Mouse (Mus musculus): ENCODE data around the gene Vmn1r189. TPM values are rescaled to one million over a fixed set of nuclear protein-coding genes. Genes with fewer than 3 reads are reported as not detected.
"Not testable (repeated sequence)": the region's sequence is repeated elsewhere in the genome, so short reads cannot be mapped to it uniquely, and the experiment has no call there.

Vmn1r189 gene
- polyA plus RNA-seq (2012; rRNA removed), result not detected in 2 replicates

DNA sequence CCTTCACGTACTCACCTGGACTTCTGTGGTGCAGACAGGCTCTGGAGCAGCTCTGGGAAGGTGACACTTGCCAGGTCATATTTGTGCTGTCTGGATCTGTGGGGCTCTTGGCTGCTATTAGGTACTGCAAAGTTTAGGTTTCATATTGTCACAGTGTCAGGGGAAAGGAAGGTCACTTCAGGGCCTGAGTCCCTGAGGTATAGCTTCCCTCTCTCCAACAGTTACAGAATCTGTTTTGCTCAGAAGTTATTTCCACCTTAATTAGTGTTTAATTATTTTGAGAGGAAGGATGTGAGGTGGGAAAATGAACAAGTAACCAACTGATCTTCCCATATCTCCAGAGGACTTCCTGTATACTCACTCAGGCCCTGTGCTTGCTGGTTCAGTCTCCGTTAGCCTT, at the start of gene Vmn1r189:
TSS of gene Vmn1r189 (minus strand) at position 101 of the 400 bp plus-strand sequence.
- 81% methylated on average over 2 of the region's 2 CpGs for WGBS
- not testable (repeated sequence) for H3K27me3 ChIP-seq (replicated peaks; ENCODE audit: control insufficient read depth, insufficient read depth, low read length); H3K4me1 ChIP-seq (ENCODE audit: control insufficient read depth, insufficient read depth, low read length); H3K36me3 ChIP-seq (ENCODE audit: control insufficient read depth, insufficient read depth, low read length); DNase-seq; H3K4me3 ChIP-seq (ENCODE audit: insufficient read depth, low read depth, low read length); H3K27ac ChIP-seq (ENCODE audit: insufficient read depth, low read depth, low read length)

DNA sequence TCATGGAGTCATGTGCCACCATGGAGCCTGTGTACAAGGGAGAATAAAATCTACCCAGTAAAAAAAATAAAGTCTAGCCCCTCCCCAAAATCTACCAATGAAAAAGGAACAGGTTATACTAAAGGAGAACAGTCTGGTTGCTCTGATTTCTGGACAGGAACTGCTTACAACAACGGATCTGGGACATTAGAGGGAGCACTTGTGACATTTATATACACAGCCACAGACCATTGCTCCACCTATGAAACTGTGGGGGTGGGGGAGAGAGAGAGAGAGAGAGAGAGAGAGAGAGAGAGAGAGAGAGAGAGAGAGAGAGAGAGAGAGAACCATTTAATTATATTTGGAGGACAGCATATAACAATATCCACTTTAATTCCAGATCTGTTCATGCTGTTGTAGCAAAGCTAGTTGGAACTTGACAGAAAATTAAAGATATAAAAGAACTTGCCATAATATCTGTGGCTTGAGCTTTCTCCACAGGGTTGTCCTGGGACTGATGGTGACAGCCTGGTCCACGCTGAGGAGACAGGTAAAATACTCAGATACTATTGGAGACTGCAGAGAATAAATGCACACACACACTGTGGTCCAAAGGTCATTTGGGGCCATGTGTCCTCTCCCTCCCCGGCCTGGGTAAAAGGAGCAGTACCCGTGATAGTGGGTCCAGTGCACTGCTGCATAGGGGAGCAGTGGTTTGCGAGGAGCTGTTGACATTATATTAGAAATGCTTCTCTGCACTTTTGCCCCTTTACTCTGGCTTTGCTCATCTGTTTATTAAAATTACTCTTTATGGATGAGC, 31.1 kb upstream of the Vmn1r189 start:
- not testable (repeated sequence) for H3K27me3 ChIP-seq (replicated peaks; ENCODE audit: control insufficient read depth, insufficient read depth, low read length); H3K4me1 ChIP-seq (ENCODE audit: control insufficient read depth, insufficient read depth, low read length); DNase-seq; H3K27ac ChIP-seq (ENCODE audit: insufficient read depth, low read depth, low read length); H3K4me3 ChIP-seq (ENCODE audit: insufficient read depth, low read depth, low read length); H3K36me3 ChIP-seq (ENCODE audit: control insufficient read depth, insufficient read depth, low read length)
- WGBS, result 57% methylated on average over 5 of the region's 5 CpGs

DNA sequence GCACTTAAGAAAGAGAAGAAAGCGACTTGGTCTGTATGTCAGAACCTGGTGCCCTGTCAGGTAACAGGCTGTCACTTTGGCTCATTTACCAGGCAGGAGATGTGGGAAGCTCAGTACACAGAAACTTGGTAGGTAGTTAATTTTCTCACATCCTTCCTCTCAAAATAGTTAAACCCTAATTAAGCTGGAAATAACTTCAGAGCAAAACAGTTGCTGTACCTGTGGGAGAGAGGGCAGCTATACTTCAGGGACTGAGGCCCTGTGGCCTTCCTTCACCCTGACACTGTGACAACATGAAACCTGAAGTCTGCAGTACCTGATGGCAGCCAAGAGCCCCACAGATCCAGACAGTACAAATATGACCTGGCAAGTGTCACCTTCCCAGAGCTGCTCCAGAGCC, 21.5 kb downstream of the Vmn1r189 start, which contains the start of gene Vmn1r188:
TSS of gene Vmn1r188 (plus strand) at position 301 of the 400 bp plus-strand sequence.
- not testable (repeated sequence) for H3K4me1 ChIP-seq (ENCODE audit: control insufficient read depth, insufficient read depth, low read length); DNase-seq; H3K36me3 ChIP-seq (ENCODE audit: control insufficient read depth, insufficient read depth, low read length); H3K4me3 ChIP-seq (ENCODE audit: insufficient read depth, low read depth, low read length); H3K27me3 ChIP-seq (replicated peaks; ENCODE audit: control insufficient read depth, insufficient read depth, low read length); H3K27ac ChIP-seq (ENCODE audit: insufficient read depth, low read depth, low read length)
- WGBS, result 77% methylated on average over 1 of the region's 1 CpGs

DNA sequence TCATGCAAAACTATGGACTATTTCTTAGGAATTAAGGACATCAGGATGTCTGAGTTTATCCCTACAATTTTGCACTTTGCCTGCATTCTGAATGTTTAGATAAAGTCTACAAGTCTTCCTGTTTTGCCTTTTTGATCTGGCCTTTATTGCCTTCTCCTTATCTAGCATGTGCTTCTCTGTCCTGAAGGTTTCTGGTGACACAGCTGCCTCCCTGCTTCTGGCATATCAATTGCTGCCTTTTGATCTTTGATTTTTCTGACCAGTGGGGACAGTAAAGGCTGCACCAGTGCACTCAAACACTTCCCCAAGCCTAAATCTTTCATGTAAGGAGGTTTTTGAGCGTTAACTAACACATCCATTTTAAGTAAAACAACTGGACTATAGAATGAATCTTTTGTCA, 42.2 kb downstream of the Vmn1r189 start:
- TF ChIP-seq CTCF (conservative IDR thresholded peaks at IDR 0.05; ENCODE audit: insufficient read depth, insufficient read length, low read depth, low read length) (no peak), POLR2A (IDR thresholded peaks at IDR 0.05; ENCODE audit: low read depth, low read length) (no peak)
- Histone ChIP-seq H3K4me3 (ENCODE audit: insufficient read depth, low read depth, low read length) (no peak overlapping the region), H3K27ac (ENCODE audit: insufficient read depth, low read depth, low read length) (no peak overlapping the region), H3K27me3 (replicated peaks; ENCODE audit: control insufficient read depth, insufficient read depth, low read length) (peaks cover 1% of the 10 kb centered on the region; the same call in 1 of the 2 replicates), H3K36me3 (ENCODE audit: control insufficient read depth, insufficient read depth, low read length) (no peaks in the 10 kb centered on the region), H3K4me1 (ENCODE audit: control insufficient read depth, insufficient read depth, low read length) (no peaks in the 10 kb centered on the region)
- WGBS, result 48% methylated on average over 1 of the region's 1 CpGs
- DNase-seq, result no peak

DNA sequence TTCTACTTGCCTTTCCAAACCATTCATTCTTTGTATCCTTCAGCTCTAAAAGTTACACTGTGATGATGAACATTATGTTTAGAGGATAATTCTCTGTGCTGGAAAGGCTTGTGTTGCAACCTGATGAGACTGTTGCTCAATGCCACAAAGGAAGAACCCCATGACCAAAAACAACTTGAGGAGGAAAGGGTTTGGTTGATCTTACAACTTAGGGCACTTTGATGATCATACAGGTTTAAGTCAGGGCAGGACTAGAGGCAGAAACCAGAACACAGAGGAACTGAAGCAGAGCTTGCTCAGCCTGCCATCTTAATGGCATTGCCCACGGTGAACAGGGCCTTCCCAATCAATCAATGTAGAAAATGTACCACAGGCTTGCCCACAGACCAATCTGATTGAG, 44.2 kb downstream of the Vmn1r189 start:
- Histone ChIP-seq H3K4me1 (ENCODE audit: control insufficient read depth, insufficient read depth, low read length) (no peaks in the 10 kb centered on the region), H3K36me3 (ENCODE audit: control insufficient read depth, insufficient read depth, low read length) (no peaks in the 10 kb centered on the region), H3K27ac (ENCODE audit: insufficient read depth, low read depth, low read length) (no peak overlapping the region), H3K27me3 (replicated peaks; ENCODE audit: control insufficient read depth, insufficient read depth, low read length) (no peaks in the 10 kb centered on the region), H3K4me3 (ENCODE audit: insufficient read depth, low read depth, low read length) (no peak overlapping the region)
- WGBS, result 50% methylated on average over 1 of the region's 1 CpGs
- no peak for TF ChIP-seq POLR2A (IDR thresholded peaks at IDR 0.05; ENCODE audit: low read depth, low read length)
- TF ChIP-seq CTCF (conservative IDR thresholded peaks at IDR 0.05; ENCODE audit: insufficient read depth, insufficient read length, low read depth, low read length), result no peak
- no peak for DNase-seq

DNA sequence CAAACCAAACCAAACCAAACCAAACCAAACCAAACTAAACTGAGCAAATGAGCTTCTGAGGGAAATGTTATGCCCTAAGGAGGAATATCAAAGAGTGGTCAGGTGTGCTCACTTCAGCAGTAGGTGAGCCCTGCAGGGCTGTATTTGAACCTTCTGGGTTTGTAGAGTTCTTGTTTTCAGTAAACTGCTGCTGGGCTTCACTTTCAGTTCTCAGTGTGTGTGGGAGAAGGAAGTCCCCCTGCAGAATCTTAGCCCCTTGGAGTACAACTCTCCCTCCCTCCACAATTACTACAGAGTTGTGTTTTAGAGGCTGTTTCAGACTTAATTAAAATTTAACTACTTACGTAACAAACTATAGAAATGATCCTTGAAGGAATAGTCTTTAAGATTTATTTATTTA, 51.9 kb downstream of the Vmn1r189 start:
- Histone ChIP-seq H3K27me3 (replicated peaks; ENCODE audit: control insufficient read depth, insufficient read depth, low read length) (no peaks in the 10 kb centered on the region; the same call in 1 of the 2 replicates), H3K27ac (ENCODE audit: insufficient read depth, low read depth, low read length) (no peak overlapping the region), H3K36me3 (ENCODE audit: control insufficient read depth, insufficient read depth, low read length) (no peaks in the 10 kb centered on the region), H3K4me3 (ENCODE audit: insufficient read depth, low read depth, low read length) (no peak overlapping the region), H3K4me1 (ENCODE audit: control insufficient read depth, insufficient read depth, low read length) (no peaks in the 10 kb centered on the region)
- TF ChIP-seq CTCF (conservative IDR thresholded peaks at IDR 0.05; ENCODE audit: insufficient read depth, insufficient read length, low read depth, low read length) (no peak), POLR2A (IDR thresholded peaks at IDR 0.05; ENCODE audit: low read depth, low read length) (no peak)
- DNase-seq, result no peak
- 97% methylated on average over 1 of the region's 1 CpGs for WGBS

DNA sequence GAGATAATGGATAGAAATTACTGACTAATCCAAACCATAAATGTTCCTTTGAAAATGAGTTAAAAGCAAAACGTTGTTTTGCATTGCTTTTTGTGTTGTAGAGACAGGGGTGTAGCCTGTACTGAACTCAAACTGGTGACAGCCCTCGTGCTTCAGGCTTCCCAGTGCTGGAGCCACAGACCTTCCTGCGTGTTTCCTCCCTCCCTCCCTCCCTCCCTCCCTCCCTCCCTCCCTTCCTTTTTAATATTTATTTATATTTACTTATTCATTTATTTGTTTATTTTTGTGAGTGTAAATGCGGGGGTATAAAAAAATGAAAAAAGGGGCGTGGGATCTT, 54.1 kb downstream of the Vmn1r189 start:
- 20% methylated on average over 5 of the region's 5 CpGs for WGBS
- Histone ChIP-seq H3K4me3 (ENCODE audit: insufficient read depth, low read depth, low read length) (no peak overlapping the region), H3K27me3 (replicated peaks; ENCODE audit: control insufficient read depth, insufficient read depth, low read length) (no peaks in the 10 kb centered on the region; the same call in 1 of the 2 replicates), H3K36me3 (ENCODE audit: control insufficient read depth, insufficient read depth, low read length) (no peaks in the 10 kb centered on the region), H3K27ac (ENCODE audit: insufficient read depth, low read depth, low read length) (no peak overlapping the region), H3K4me1 (ENCODE audit: control insufficient read depth, insufficient read depth, low read length) (no peaks in the 10 kb centered on the region)
- no peak for TF ChIP-seq CTCF (conservative IDR thresholded peaks at IDR 0.05; ENCODE audit: insufficient read depth, insufficient read length, low read depth, low read length)
- no peak for TF ChIP-seq POLR2A (IDR thresholded peaks at IDR 0.05; ENCODE audit: low read depth, low read length)
- DNase-seq, result no peak

Measured in kidney, adult 2 months (tissue).